Mouse (Mus musculus) bone marrow macrophage, adult 2 months (primary cell): Measurements from ENCODE around the gene Nr1h5.

Experiments used
- CTCF ChIP-seq: IDR thresholded peaks from 2 replicates; pipeline ENCODE4 v1.5.1; 2012; ENCODE audit warnings: low read depth, mild to moderate bottlenecking, low read length, moderate library complexity
- POLR2A ChIP-seq: IDR thresholded peaks from 2 replicates; pipeline ENCODE4 v1.6.1; 2012; ENCODE audit warnings: mild to moderate bottlenecking, low read depth, low read length, borderline replicate concordance

- TF ChIP-seq CTCF (no peak), POLR2A (no peak)
Measured at GRCm38 (mm10) chr3:102946861-102947260, 17.1 kb downstream of the Nr1h5 start.
